Mouse (Mus musculus) lung, embryonic 15.5 days (tissue): Measurements from ENCODE around the gene Cyb5d1. TPM values are rescaled to one million over a fixed set of nuclear protein-coding genes. Genes with fewer than 3 reads are reported as not detected.
"Not testable (repeated sequence)": the region's sequence is repeated elsewhere in the genome, so short reads cannot be mapped to it uniquely, and the experiment has no call there.

Source experiments
- ATAC-seq: fragments of 200-750 bp; cut with Nextera tagmentation; 2 replicates; pipeline ENCODE4 v1.8.0; 2017; ENCODE audit warnings: moderate number of reproducible peaks, borderline replicate concordance; ENCODE audit not compliant: low FRiP score, low TSS enrichment; ENCODE audit errors: extremely low read depth
- H3K27ac ChIP-seq: fragments of 300-500 bp; sonication (generic); 2 replicates; pipeline ENCODE4 v1.5.1; 2015; ENCODE audit warnings: moderate library complexity, mild to moderate bottlenecking, inconsistent platforms
- H3K27me3 ChIP-seq: fragments of 300-500 bp; sonication (generic); 2 replicates; pipeline ENCODE4 v1.6.1; 2015; ENCODE audit warnings: inconsistent platforms
- H3K36me3 ChIP-seq: fragments of 300-500 bp; sonication (generic); 2 replicates; pipeline ENCODE4 v1.6.1; 2015; ENCODE audit warnings: inconsistent platforms
- H3K4me1 ChIP-seq: fragments of 300-500 bp; sonication (generic); 2 replicates; pipeline ENCODE4 v1.6.1; 2015; ENCODE audit warnings: inconsistent platforms
- H3K4me2 ChIP-seq: fragments of 300-500 bp; sonication (generic); 2 replicates; pipeline ENCODE4 v1.6.1; 2015; ENCODE audit warnings: inconsistent platforms, mild to moderate bottlenecking, moderate library complexity
- H3K4me3 ChIP-seq: fragments of 300-500 bp; sonication (generic); 2 replicates; pipeline ENCODE4 v1.5.1; 2015; ENCODE audit warnings: mild to moderate bottlenecking, inconsistent platforms
- H3K9ac ChIP-seq: fragments of 300-500 bp; sonication (generic); 2 replicates; pipeline ENCODE4 v1.6.1; 2015; ENCODE audit warnings: inconsistent platforms
- H3K9me3 ChIP-seq: fragments of 300-500 bp; sonication (generic); 2 replicates; pipeline ENCODE4 v1.6.1; 2016; ENCODE audit warnings: inconsistent platforms
- WGBS: fragments of 180-500 bp; shearing (Covaris S2); methylation state at CpG from one replicate; pipeline ENCODE4 v1.1.7; 2015; 5-methylcytosine and 5-hydroxymethylcytosine counted together
- polyA plus RNA-seq: library from polyadenylated mRNA; unstranded; fragments of >200 nt; fragmentation: Nextera tagmentation; extraction: Ambion mirVana; gene quantifications from 2 replicates; pipeline ENCODE4 v1.2.1, GENCODE M21; 2015

The Cyb5d1 gene
- polyA plus RNA-seq, result 28.4 and 31.5 TPM in 2 replicates

- Histone ChIP-seq H3K4me2 (peak within 1 kb of the TSS; percentile 68), H3K9ac (peak within 1 kb of the TSS; percentile 93), H3K4me1 (peaks cover 44% of the 10 kb centered on the region), H3K27ac (peak within 1 kb of the TSS; percentile 97), H3K4me3 (peak within 1 kb of the TSS; percentile 69)
- not testable (repeated sequence) for H3K27me3 ChIP-seq, H3K9me3 ChIP-seq, H3K36me3 ChIP-seq
- peak; percentile 79 for ATAC-seq
- under 1% methylated on average over 24 of the region's 24 CpGs for WGBS
Observed at GRCm38 (mm10) chr11:69395235-69395633, at the start of gene Cyb5d1, which contains the start of gene Naa38. Cyb5d1 (minus strand) TSS chr11:69395631. Naa38 (plus strand) TSS chr11:69395487.

GRCm38 (mm10) chr11:69443328-69443727 is 47.9 kb upstream of the Cyb5d1 start:
- no peaks in the 10 kb centered on the region for H3K27me3 ChIP-seq
- no peak overlapping the region for H3K9ac ChIP-seq
- no peaks in the 10 kb centered on the region; the same call in 1 of the 2 replicates for H3K9me3 ChIP-seq
- peak overlapping the region; percentile 38; the same call in 1 of the 2 replicates for H3K27ac ChIP-seq
- WGBS, result 6% methylated on average over 5 of the region's 5 CpGs
- H3K4me1 ChIP-seq, result peaks cover 13% of the 10 kb centered on the region
- no peaks in the 10 kb centered on the region for H3K36me3 ChIP-seq
- ATAC-seq, result peak; percentile 72
- no peak overlapping the region for H3K4me2 ChIP-seq
- no peak overlapping the region for H3K4me3 ChIP-seq

GRCm38 (mm10) chr11:69437291-69437690 is 41.9 kb upstream of the Cyb5d1 start:
- peaks cover 6% of the 10 kb centered on the region for H3K4me1 ChIP-seq
- no peak overlapping the region for H3K4me2 ChIP-seq
- H3K9me3 ChIP-seq, result no peaks in the 10 kb centered on the region
- H3K36me3 ChIP-seq, result no peaks in the 10 kb centered on the region
- H3K27ac ChIP-seq, result no peak overlapping the region
- H3K9ac ChIP-seq, result no peak overlapping the region
- ATAC-seq, result no peak
- WGBS, result 31% methylated on average over 3 of the region's 3 CpGs
- no peaks in the 10 kb centered on the region for H3K27me3 ChIP-seq
- no peak overlapping the region for H3K4me3 ChIP-seq

- WGBS, result 54% methylated on average over 6 of the region's 6 CpGs
- Histone ChIP-seq H3K27me3 (no peaks in the 10 kb centered on the region), H3K27ac (no peak overlapping the region), H3K4me1 (peaks cover 20% of the 10 kb centered on the region), H3K9ac (no peak overlapping the region), H3K4me3 (no peak overlapping the region), H3K36me3 (no peaks in the 10 kb centered on the region), H3K4me2 (no peak overlapping the region), H3K9me3 (no peaks in the 10 kb centered on the region)
- ATAC-seq, result no peak
Observed at GRCm38 (mm10) chr11:69433189-69433588, 37.8 kb upstream of the Cyb5d1 start.

GRCm38 (mm10) chr11:69432640-69432982 is 37.2 kb upstream of the Cyb5d1 start:
- H3K4me3 ChIP-seq, result no peak overlapping the region
- peak overlapping the region; percentile 47 for H3K4me2 ChIP-seq
- H3K9me3 ChIP-seq, result no peaks in the 10 kb centered on the region
- H3K36me3 ChIP-seq, result no peaks in the 10 kb centered on the region
- ATAC-seq, result peak; percentile 9; the same call in 1 of the 2 replicates
- 54% methylated on average over 11 of the region's 11 CpGs for WGBS
- no peaks in the 10 kb centered on the region for H3K27me3 ChIP-seq
- H3K27ac ChIP-seq, result no peak overlapping the region
- 0 out of 2 replicates have a peak overlapping the region, but pooled peaks have one; percentile 16 for H3K9ac ChIP-seq
- H3K4me1 ChIP-seq, result peaks cover 20% of the 10 kb centered on the region

- no peaks in the 10 kb centered on the region for H3K9me3 ChIP-seq
- 0 out of 2 replicates have a peak overlapping the region, but pooled peaks have one; percentile 29 for H3K27ac ChIP-seq
- peak; percentile 74; the same call in 1 of the 2 replicates for ATAC-seq
- peak overlapping the region; percentile 47 for H3K4me2 ChIP-seq
- H3K27me3 ChIP-seq, result no peaks in the 10 kb centered on the region
- WGBS, result 28% methylated on average over 11 of the region's 11 CpGs
- no peak overlapping the region for H3K4me3 ChIP-seq
- peaks cover 20% of the 10 kb centered on the region for H3K4me1 ChIP-seq
- H3K36me3 ChIP-seq, result no peaks in the 10 kb centered on the region
- peak overlapping the region; percentile 16; the same call in 1 of the 2 replicates for H3K9ac ChIP-seq
Observed at GRCm38 (mm10) chr11:69431829-69432639, 36.6 kb upstream of the Cyb5d1 start.

GRCm38 (mm10) chr11:69430631-69431030 is 35.2 kb upstream of the Cyb5d1 start:
- ATAC-seq, result no peak
- H3K9ac ChIP-seq, result no peak overlapping the region
- H3K27ac ChIP-seq, result no peak overlapping the region
- WGBS, result 86% methylated on average over 15 of the region's 15 CpGs
- H3K9me3 ChIP-seq, result no peaks in the 10 kb centered on the region
- H3K36me3 ChIP-seq, result no peaks in the 10 kb centered on the region
- H3K27me3 ChIP-seq, result no peaks in the 10 kb centered on the region
- peaks cover 20% of the 10 kb centered on the region for H3K4me1 ChIP-seq
- H3K4me3 ChIP-seq, result no peak overlapping the region
- no peak overlapping the region for H3K4me2 ChIP-seq

GRCm38 (mm10) chr11:69429313-69429712 is 33.9 kb upstream of the Cyb5d1 start:
- Histone ChIP-seq H3K4me2 (no peak overlapping the region), H3K9me3 (no peaks in the 10 kb centered on the region), H3K36me3 (no peaks in the 10 kb centered on the region), H3K27me3 (no peaks in the 10 kb centered on the region), H3K4me3 (no peak overlapping the region), H3K9ac (0 out of 2 replicates have a peak overlapping the region, but pooled peaks have one; percentile 6), H3K4me1 (peaks cover 20% of the 10 kb centered on the region), H3K27ac (peak overlapping the region; percentile 46)
- 13% methylated on average over 2 of the region's 2 CpGs for WGBS
- ATAC-seq, result no peak

GRCm38 (mm10) chr11:69428751-69429150 is 33.3 kb upstream of the Cyb5d1 start:
- ATAC-seq, result no peak

GRCm38 (mm10) chr11:69426246-69426645 is 30.8 kb upstream of the Cyb5d1 start:
- ATAC-seq, result no peak
- peaks cover 16% of the 10 kb centered on the region for H3K27me3 ChIP-seq
- no peak overlapping the region for H3K27ac ChIP-seq
- H3K36me3 ChIP-seq, result no peaks in the 10 kb centered on the region
- H3K4me1 ChIP-seq, result peaks cover 17% of the 10 kb centered on the region
- WGBS, result 62% methylated on average over 2 of the region's 2 CpGs
- no peak overlapping the region for H3K4me2 ChIP-seq
- H3K9me3 ChIP-seq, result no peaks in the 10 kb centered on the region
- no peak overlapping the region for H3K4me3 ChIP-seq
- no peak overlapping the region for H3K9ac ChIP-seq

More at GRCm38 (mm10) chr11:69428751-69429150, 33.3 kb upstream of the Cyb5d1 start:
- peak overlapping the region; percentile 46 for H3K27ac ChIP-seq
- no peak overlapping the region for H3K4me2 ChIP-seq
- WGBS, result 15% methylated on average over 4 of the region's 4 CpGs
- no peaks in the 10 kb centered on the region for H3K27me3 ChIP-seq
- no peak overlapping the region for H3K9ac ChIP-seq
- no peaks in the 10 kb centered on the region for H3K36me3 ChIP-seq
- H3K4me1 ChIP-seq, result peaks cover 20% of the 10 kb centered on the region
- H3K4me3 ChIP-seq, result no peak overlapping the region
- no peaks in the 10 kb centered on the region for H3K9me3 ChIP-seq

- no peaks in the 10 kb centered on the region for H3K9me3 ChIP-seq
Observed at GRCm38 (mm10) chr11:69423885-69424284, 28.5 kb upstream of the Cyb5d1 start.

GRCm38 (mm10) chr11:69422842-69423241 is 27.4 kb upstream of the Cyb5d1 start:
- H3K4me2 ChIP-seq, result no peak overlapping the region
- no peak for ATAC-seq
- 87% methylated on average over 10 of the region's 10 CpGs for WGBS

More at GRCm38 (mm10) chr11:69423885-69424284, 28.5 kb upstream of the Cyb5d1 start:
- Histone ChIP-seq H3K4me1 (peaks cover 29% of the 10 kb centered on the region), H3K36me3 (no peaks in the 10 kb centered on the region), H3K9ac (no peak overlapping the region), H3K27me3 (peaks cover 21% of the 10 kb centered on the region), H3K4me2 (no peak overlapping the region), H3K4me3 (no peak overlapping the region), H3K27ac (no peak overlapping the region)
- WGBS, result 54% methylated on average over 6 of the region's 6 CpGs
- no peak for ATAC-seq

More at GRCm38 (mm10) chr11:69422842-69423241, 27.4 kb upstream of the Cyb5d1 start:
- Histone ChIP-seq H3K9me3 (no peaks in the 10 kb centered on the region), H3K36me3 (no peaks in the 10 kb centered on the region), H3K4me1 (peaks cover 25% of the 10 kb centered on the region), H3K9ac (no peak overlapping the region), H3K4me3 (no peak overlapping the region), H3K27me3 (peaks cover 21% of the 10 kb centered on the region), H3K27ac (no peak overlapping the region)
